Mouse (Mus musculus): ENCODE results near the gene Clstn3. TPM values are rescaled to one million over a fixed set of nuclear protein-coding genes. Genes with fewer than 3 reads are reported as not detected.

The Clstn3 gene
- polyA plus RNA-seq, 1 experiment from 2014 or later = 0.31 TPM

GRCm38 (mm10) chr6:124456243-124456642 lies 8.4 kb downstream of the Clstn3 start:
- H3K9me3 ChIP-seq (ENCODE audit: low read length) = no peaks in the 10 kb centered on the region
- H3K4me3 ChIP-seq (ENCODE audit: low read depth, low read length) = no peak overlapping the region
- H3K4me2 ChIP-seq (replicated peaks; ENCODE audit: low read depth, low read length) = no peak overlapping the region
- no peaks in the 10 kb centered on the region for H3K4me1 ChIP-seq (ENCODE audit: insufficient read depth, low read depth, low read length)
- H3K27me3 ChIP-seq (replicated peaks; ENCODE audit: insufficient read depth, low read length) = no peaks in the 10 kb centered on the region
- DNase-seq (ENCODE audit: low spot score) = no peak
- no peak for TF ChIP-seq CTCF (IDR thresholded peaks at IDR 0.05)
- no peak for TF ChIP-seq EP300 (IDR thresholded peaks at IDR 0.05)
- H3K27ac ChIP-seq (ENCODE audit: low read length) = no peak overlapping the region
- H3K36me3 ChIP-seq (ENCODE audit: insufficient read depth, low read length) = no peaks in the 10 kb centered on the region
- WGBS = 88% methylated on average over 5 of the region's 5 CpGs
- H3K9ac ChIP-seq (replicated peaks; ENCODE audit: low read depth) = no peak overlapping the region
- ATAC-seq = no peak

GRCm38 (mm10) chr6:124453756-124454155 lies 10.8 kb downstream of the Clstn3 start:
- DNase-seq (ENCODE audit: low spot score) (no peak), ATAC-seq (no peak)
- no peaks in the 10 kb centered on the region for H3K27me3 ChIP-seq (replicated peaks; ENCODE audit: insufficient read depth, low read length)
- no peak for TF ChIP-seq EP300 (IDR thresholded peaks at IDR 0.05)
- TF ChIP-seq CTCF (IDR thresholded peaks at IDR 0.05) = no peak
- H3K36me3 ChIP-seq (ENCODE audit: insufficient read depth, low read length) = no peaks in the 10 kb centered on the region
- WGBS = 57% methylated on average over 4 of the region's 4 CpGs
- H3K4me1 ChIP-seq (ENCODE audit: insufficient read depth, low read depth, low read length) = no peaks in the 10 kb centered on the region
- no peak overlapping the region for H3K4me2 ChIP-seq (replicated peaks; ENCODE audit: low read depth, low read length)
- H3K27ac ChIP-seq (ENCODE audit: low read length) = no peak overlapping the region
- H3K9ac ChIP-seq (replicated peaks; ENCODE audit: low read depth) = no peak overlapping the region
- H3K4me3 ChIP-seq (ENCODE audit: low read depth, low read length) = no peak overlapping the region
- H3K9me3 ChIP-seq (ENCODE audit: low read length) = no peaks in the 10 kb centered on the region

GRCm38 (mm10) chr6:124451995-124452394 lies 12.6 kb downstream of the Clstn3 start:
- no peak for TF ChIP-seq EP300 (IDR thresholded peaks at IDR 0.05)
- no peak for TF ChIP-seq CTCF (IDR thresholded peaks at IDR 0.05)
- H3K9ac ChIP-seq (replicated peaks; ENCODE audit: low read depth) = no peak overlapping the region
- no peak overlapping the region for H3K4me3 ChIP-seq (ENCODE audit: low read depth, low read length)
- DNase-seq (ENCODE audit: low spot score) (no peak), ATAC-seq (no peak)
- H3K4me1 ChIP-seq (ENCODE audit: insufficient read depth, low read depth, low read length) = no peaks in the 10 kb centered on the region
- H3K4me2 ChIP-seq (replicated peaks; ENCODE audit: low read depth, low read length) = no peak overlapping the region
- H3K27me3 ChIP-seq (replicated peaks; ENCODE audit: insufficient read depth, low read length) = no peaks in the 10 kb centered on the region
- H3K36me3 ChIP-seq (ENCODE audit: insufficient read depth, low read length) = no peaks in the 10 kb centered on the region
- 48% methylated on average over 3 of the region's 3 CpGs for WGBS
- no peaks in the 10 kb centered on the region for H3K9me3 ChIP-seq (ENCODE audit: low read length)
- no peak overlapping the region for H3K27ac ChIP-seq (ENCODE audit: low read length)

GRCm38 (mm10) chr6:124449668-124450383 lies 14.8 kb downstream of the Clstn3 start:
- no peak for DNase-seq (ENCODE audit: low spot score)

GRCm38 (mm10) chr6:124448959-124449667 lies 15.5 kb downstream of the Clstn3 start:
- no peak overlapping the region for H3K4me3 ChIP-seq (ENCODE audit: low read depth, low read length)
- ATAC-seq (no peak), DNase-seq (ENCODE audit: low spot score) (no peak)
- no peak overlapping the region for H3K9ac ChIP-seq (replicated peaks; ENCODE audit: low read depth)
- TF ChIP-seq CTCF (IDR thresholded peaks at IDR 0.05) (no peak), EP300 (IDR thresholded peaks at IDR 0.05) (no peak)
- H3K4me2 ChIP-seq (replicated peaks; ENCODE audit: low read depth, low read length) = no peak overlapping the region
- no peaks in the 10 kb centered on the region for H3K9me3 ChIP-seq (ENCODE audit: low read length)
- 90% methylated on average over 16 of the region's 16 CpGs for WGBS
- no peaks in the 10 kb centered on the region for H3K4me1 ChIP-seq (ENCODE audit: insufficient read depth, low read depth, low read length)
- H3K27me3 ChIP-seq (replicated peaks; ENCODE audit: insufficient read depth, low read length) = no peaks in the 10 kb centered on the region
- H3K36me3 ChIP-seq (ENCODE audit: insufficient read depth, low read length) = no peaks in the 10 kb centered on the region
- H3K27ac ChIP-seq (ENCODE audit: low read length) = no peak overlapping the region

More at GRCm38 (mm10) chr6:124449668-124450383, 14.8 kb downstream of the Clstn3 start:
- TF ChIP-seq CTCF (IDR thresholded peaks at IDR 0.05) (no peak), EP300 (IDR thresholded peaks at IDR 0.05) (no peak)
- Histone ChIP-seq H3K36me3 (ENCODE audit: insufficient read depth, low read length) (no peaks in the 10 kb centered on the region), H3K4me3 (ENCODE audit: low read depth, low read length) (no peak overlapping the region), H3K9me3 (ENCODE audit: low read length) (no peaks in the 10 kb centered on the region), H3K4me1 (ENCODE audit: insufficient read depth, low read depth, low read length) (no peaks in the 10 kb centered on the region), H3K9ac (replicated peaks; ENCODE audit: low read depth) (no peak overlapping the region), H3K4me2 (replicated peaks; ENCODE audit: low read depth, low read length) (no peak overlapping the region), H3K27me3 (replicated peaks; ENCODE audit: insufficient read depth, low read length) (no peaks in the 10 kb centered on the region), H3K27ac (ENCODE audit: low read length) (no peak overlapping the region)
- 68% methylated on average over 18 of the region's 18 CpGs for WGBS
- ATAC-seq = no peak

GRCm38 (mm10) chr6:124448186-124448852 lies 16.3 kb downstream of the Clstn3 start:
- WGBS = 71% methylated on average over 10 of the region's 10 CpGs

More at GRCm38 (mm10) chr6:124448186-124448852, 16.3 kb downstream of the Clstn3 start:
- no peak for ATAC-seq
- no peak for TF ChIP-seq EP300 (IDR thresholded peaks at IDR 0.05)
- TF ChIP-seq CTCF (IDR thresholded peaks at IDR 0.05) = peak; percentile 56
- DNase-seq (ENCODE audit: low spot score) = no peak
- H3K36me3 ChIP-seq (ENCODE audit: insufficient read depth, low read length) = no peaks in the 10 kb centered on the region
- H3K4me2 ChIP-seq (replicated peaks; ENCODE audit: low read depth, low read length) = no peak overlapping the region
- no peaks in the 10 kb centered on the region for H3K9me3 ChIP-seq (ENCODE audit: low read length)
- no peaks in the 10 kb centered on the region for H3K27me3 ChIP-seq (replicated peaks; ENCODE audit: insufficient read depth, low read length)
- H3K9ac ChIP-seq (replicated peaks; ENCODE audit: low read depth) = no peak overlapping the region
- no peaks in the 10 kb centered on the region for H3K4me1 ChIP-seq (ENCODE audit: insufficient read depth, low read depth, low read length)
- no peak overlapping the region for H3K27ac ChIP-seq (ENCODE audit: low read length)
- no peak overlapping the region for H3K4me3 ChIP-seq (ENCODE audit: low read depth, low read length)

Measured in lung, postnatal 0 days (tissue).